Mouse (Mus musculus) MN1 (cell line): Measurements from ENCODE around the gene Bcas3.
A peak's percentile ranks its signal among the peaks of the same experiment; 100 is the strongest.

Source experiments
- DNase-seq: peaks from one replicate; pipeline ENCODE4 v3.0.0-alpha.2; 2016; ENCODE audit warnings: low spot score

Gene Bcas3

GRCm38 (mm10) chr11:85529531-85530285 is 176.7 kb downstream of the Bcas3 start:
- no peak for DNase-seq

GRCm38 (mm10) chr11:85540989-85541388 is 188.0 kb downstream of the Bcas3 start:
- DNase-seq: no peak

- DNase-seq: no peak
These were observed 190.3 kb downstream of the Bcas3 start for GRCm38 (mm10) chr11:85543311-85543710.

- DNase-seq: no peak
These were observed 192.6 kb downstream of the Bcas3 start for GRCm38 (mm10) chr11:85545602-85546001.

GRCm38 (mm10) chr11:85547966-85548365 is 195.0 kb downstream of the Bcas3 start:
- no peak for DNase-seq

- no peak for DNase-seq
These were observed 196.7 kb downstream of the Bcas3 start for GRCm38 (mm10) chr11:85549651-85550050.

GRCm38 (mm10) chr11:85555066-85555465 is 202.1 kb downstream of the Bcas3 start:
- DNase-seq: no peak

GRCm38 (mm10) chr11:85555721-85556120 is 202.8 kb downstream of the Bcas3 start:
- no peak for DNase-seq

GRCm38 (mm10) chr11:85565068-85565467 is 212.1 kb downstream of the Bcas3 start:
- DNase-seq: no peak

GRCm38 (mm10) chr11:85571040-85571439 is 218.1 kb downstream of the Bcas3 start:
- DNase-seq: no peak

GRCm38 (mm10) chr11:85571936-85572335 is 219.0 kb downstream of the Bcas3 start:
- DNase-seq: no peak

GRCm38 (mm10) chr11:85572590-85572989 is 219.6 kb downstream of the Bcas3 start:
- no peak for DNase-seq

- DNase-seq: no peak
These were observed 221.5 kb downstream of the Bcas3 start for GRCm38 (mm10) chr11:85574496-85574895.

GRCm38 (mm10) chr11:85577816-85578645 is 225.1 kb downstream of the Bcas3 start:
- peak; percentile 28 for DNase-seq

GRCm38 (mm10) chr11:85584086-85584485 is 231.1 kb downstream of the Bcas3 start:
- DNase-seq: no peak

GRCm38 (mm10) chr11:85593636-85594035 is 240.7 kb downstream of the Bcas3 start:
- DNase-seq: no peak

- no peak for DNase-seq
These were observed 246.3 kb downstream of the Bcas3 start for GRCm38 (mm10) chr11:85599251-85599650.

- DNase-seq: no peak
These were observed 250.8 kb downstream of the Bcas3 start for GRCm38 (mm10) chr11:85603546-85604322.

- DNase-seq: peak; percentile 45
These were observed 256.5 kb downstream of the Bcas3 start for GRCm38 (mm10) chr11:85609303-85609940.

GRCm38 (mm10) chr11:85613035-85613434 is 260.1 kb downstream of the Bcas3 start:
- DNase-seq: no peak

GRCm38 (mm10) chr11:85613586-85613985 is 260.6 kb downstream of the Bcas3 start:
- DNase-seq: no peak

GRCm38 (mm10) chr11:85614431-85614830 is 261.5 kb downstream of the Bcas3 start:
- no peak for DNase-seq
